Mouse (Mus musculus) midbrain, embryonic 15.5 days (tissue): ENCODE measurements around the gene AB124611. TPM values are rescaled to one million over a fixed set of nuclear protein-coding genes. Genes with fewer than 3 reads are reported as not detected.
"Not testable (repeated sequence)": the region's sequence is repeated elsewhere in the genome, so short reads cannot be mapped to it uniquely, and the experiment has no call there.

Experiments used
- ATAC-seq: fragments of 200-750 bp; cut with Nextera tagmentation; replicated peaks from 2 replicates; pipeline ENCODE4 v1.8.0; 2017; ENCODE audit warnings: moderate TSS enrichment
- H3K27ac ChIP-seq: fragments of 300-500 bp; sonication (generic); 2 replicates; pipeline ENCODE4 v1.5.1; 2015; ENCODE audit warnings: mild to moderate bottlenecking, inconsistent platforms
- H3K27me3 ChIP-seq: fragments of 300-500 bp; sonication (generic); replicated peaks from 2 replicates; pipeline ENCODE4 v1.6.1; 2015; ENCODE audit warnings: inconsistent platforms
- H3K36me3 ChIP-seq: fragments of 300-500 bp; sonication (generic); replicated peaks from 2 replicates; pipeline ENCODE4 v1.6.1; 2015; ENCODE audit warnings: inconsistent platforms
- H3K4me1 ChIP-seq: fragments of 300-500 bp; sonication (generic); 2 replicates; pipeline ENCODE4 v1.6.1; 2015; ENCODE audit warnings: inconsistent platforms
- H3K4me2 ChIP-seq: fragments of 300-500 bp; sonication (generic); 2 replicates; pipeline ENCODE4 v1.6.1; 2015; ENCODE audit warnings: inconsistent platforms, mild to moderate bottlenecking, moderate library complexity
- H3K4me3 ChIP-seq: fragments of 300-500 bp; sonication (generic); 2 replicates; pipeline ENCODE4 v1.5.1; 2015; ENCODE audit warnings: mild to moderate bottlenecking, inconsistent platforms
- H3K9ac ChIP-seq: fragments of 300-500 bp; sonication (generic); 2 replicates; pipeline ENCODE4 v1.6.1; 2015; ENCODE audit warnings: mild to moderate bottlenecking, inconsistent platforms
- H3K9me3 ChIP-seq: fragments of 300-500 bp; sonication (generic); 2 replicates; pipeline ENCODE4 v1.6.1; 2016; ENCODE audit warnings: inconsistent platforms
- WGBS: fragments of 180-500 bp; shearing (Covaris S2); methylation state at CpG from one replicate; pipeline ENCODE4 v1.1.7; 2015; ENCODE audit warnings: mixed read lengths; 5-methylcytosine and 5-hydroxymethylcytosine counted together
- polyA plus RNA-seq: library from polyadenylated mRNA; unstranded; fragments of >200 nt; fragmentation: Nextera tagmentation; extraction: Ambion mirVana; gene quantifications from 2 replicates; pipeline ENCODE4 v1.2.1, GENCODE M21; 2015

The AB124611 gene
- polyA plus RNA-seq, 1 experiment from 2014 or later, result 1.9 TPM

DNA sequence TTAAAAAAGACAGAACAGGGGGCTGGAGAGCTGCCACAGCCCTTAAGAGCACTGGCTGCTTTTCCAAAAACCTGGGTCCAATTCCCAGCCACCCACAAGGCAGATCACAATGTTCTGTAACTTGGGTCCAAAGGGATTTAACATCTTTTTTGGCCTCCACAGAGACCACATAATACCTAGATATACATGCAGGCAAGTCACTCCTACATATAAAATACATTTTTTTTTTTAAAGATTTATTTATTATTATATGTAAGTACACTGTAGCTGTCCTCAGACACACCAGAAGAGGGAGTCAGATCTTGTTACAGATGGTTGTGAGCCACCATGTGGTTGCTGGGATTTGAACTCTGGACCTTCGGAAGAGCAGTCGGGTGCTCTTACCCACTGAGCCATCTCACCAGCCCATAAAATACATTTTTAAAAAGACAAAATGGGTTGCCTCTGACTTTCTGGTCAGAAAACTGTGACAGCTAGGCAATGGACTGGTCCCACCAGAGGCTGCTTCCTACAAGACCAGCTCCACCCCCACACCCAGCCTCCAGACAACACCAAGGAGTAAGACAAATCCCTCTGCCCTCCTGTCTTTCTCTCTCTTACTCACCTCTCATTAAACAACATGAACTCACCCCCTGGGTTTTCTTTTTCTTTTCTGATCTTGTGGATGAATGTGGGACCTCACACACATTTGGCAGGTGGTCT is 1.3 kb downstream of the AB124611 start:
- Histone ChIP-seq H3K9me3 (no peaks in the 10 kb centered on the region), H3K36me3 (no peaks in the 10 kb centered on the region), H3K4me2 (no peak overlapping the region), H3K27me3 (no peaks in the 10 kb centered on the region), H3K4me3 (no peak overlapping the region), H3K9ac (no peak overlapping the region), H3K4me1 (no peaks in the 10 kb centered on the region), H3K27ac (no peak overlapping the region)
- no peak for ATAC-seq
- 94% methylated on average over 2 of the region's 2 CpGs for WGBS

DNA sequence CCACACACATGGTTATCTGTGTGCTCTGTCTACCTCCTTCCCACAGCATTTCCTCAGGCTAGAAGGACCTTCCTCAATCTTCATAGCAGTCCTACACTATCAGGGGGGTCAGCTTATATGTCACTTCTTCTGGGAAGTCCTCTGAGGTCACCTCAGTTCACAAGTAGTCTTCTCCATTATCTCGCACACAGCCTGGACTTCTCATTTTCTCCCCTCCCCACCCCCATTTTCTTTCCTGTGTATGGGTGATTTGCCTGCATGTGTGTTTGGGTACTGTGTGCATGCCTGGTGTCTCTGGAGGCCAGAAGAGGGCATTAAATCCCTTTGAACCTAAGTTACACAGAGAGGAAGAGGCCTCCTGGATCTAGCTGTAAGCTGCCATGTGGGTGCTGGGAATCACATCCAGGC is 1.9 kb downstream of the AB124611 start:
- no peaks in the 10 kb centered on the region for H3K9me3 ChIP-seq
- no peak for ATAC-seq
- H3K4me3 ChIP-seq, result no peak overlapping the region
- 81% methylated on average over 1 of the region's 1 CpGs for WGBS
- H3K4me1 ChIP-seq, result no peaks in the 10 kb centered on the region
- no peak overlapping the region for H3K9ac ChIP-seq
- no peak overlapping the region for H3K4me2 ChIP-seq
- no peaks in the 10 kb centered on the region for H3K36me3 ChIP-seq
- H3K27ac ChIP-seq, result no peak overlapping the region
- H3K27me3 ChIP-seq, result no peaks in the 10 kb centered on the region

DNA sequence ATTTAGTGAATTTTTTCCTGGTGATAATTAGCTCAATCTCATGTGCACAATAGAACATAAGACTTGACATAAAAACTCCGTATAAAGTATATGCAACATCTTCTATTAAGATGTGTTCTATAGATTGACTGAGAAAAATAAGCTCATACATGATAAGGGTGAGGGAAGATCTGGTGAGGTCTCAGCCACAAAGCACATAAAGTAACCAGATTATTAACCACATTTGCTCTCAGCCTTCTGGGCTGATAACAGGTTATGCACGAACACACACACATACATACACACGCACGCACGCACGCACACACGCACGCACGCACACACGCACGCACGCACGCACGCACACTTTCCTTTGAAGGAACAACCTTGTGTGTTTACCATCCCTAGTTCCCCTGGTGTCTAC is 10.5 kb downstream of the AB124611 start:
- no peaks in the 10 kb centered on the region for H3K27me3 ChIP-seq
- no peak overlapping the region for H3K9ac ChIP-seq
- H3K4me2 ChIP-seq, result no peak overlapping the region
- H3K9me3 ChIP-seq, result no peaks in the 10 kb centered on the region
- no peaks in the 10 kb centered on the region for H3K4me1 ChIP-seq
- H3K36me3 ChIP-seq, result no peaks in the 10 kb centered on the region
- H3K4me3 ChIP-seq, result no peak overlapping the region
- WGBS, result 95% methylated on average over 14 of the region's 14 CpGs
- ATAC-seq, result no peak
- no peak overlapping the region for H3K27ac ChIP-seq

DNA sequence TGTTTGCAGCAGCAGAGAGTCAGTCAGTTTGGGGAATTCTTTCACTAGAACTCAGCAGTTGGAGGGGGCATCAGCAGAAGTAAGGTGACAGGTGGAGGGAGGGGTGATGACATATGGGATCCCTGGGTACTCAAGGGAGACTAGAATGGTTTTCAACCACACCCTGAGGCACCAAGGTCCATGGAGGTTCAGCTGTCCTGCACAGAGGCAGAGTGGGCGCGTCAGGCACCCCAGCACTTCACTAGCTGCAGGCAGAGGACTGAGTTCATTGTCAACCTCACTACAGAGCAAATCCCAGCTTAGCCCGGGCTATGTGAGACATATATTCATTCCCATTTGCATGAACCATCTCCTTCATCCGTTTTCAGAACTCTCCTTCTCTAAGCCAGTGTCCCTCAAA is 11.0 kb downstream of the AB124611 start:
- Histone ChIP-seq H3K4me1 (no peaks in the 10 kb centered on the region), H3K9ac (no peak overlapping the region), H3K4me3 (no peak overlapping the region), H3K36me3 (no peaks in the 10 kb centered on the region), H3K4me2 (no peak overlapping the region), H3K9me3 (no peaks in the 10 kb centered on the region), H3K27me3 (no peaks in the 10 kb centered on the region), H3K27ac (no peak overlapping the region)
- no peak for ATAC-seq
- 69% methylated on average over 4 of the region's 4 CpGs for WGBS

DNA sequence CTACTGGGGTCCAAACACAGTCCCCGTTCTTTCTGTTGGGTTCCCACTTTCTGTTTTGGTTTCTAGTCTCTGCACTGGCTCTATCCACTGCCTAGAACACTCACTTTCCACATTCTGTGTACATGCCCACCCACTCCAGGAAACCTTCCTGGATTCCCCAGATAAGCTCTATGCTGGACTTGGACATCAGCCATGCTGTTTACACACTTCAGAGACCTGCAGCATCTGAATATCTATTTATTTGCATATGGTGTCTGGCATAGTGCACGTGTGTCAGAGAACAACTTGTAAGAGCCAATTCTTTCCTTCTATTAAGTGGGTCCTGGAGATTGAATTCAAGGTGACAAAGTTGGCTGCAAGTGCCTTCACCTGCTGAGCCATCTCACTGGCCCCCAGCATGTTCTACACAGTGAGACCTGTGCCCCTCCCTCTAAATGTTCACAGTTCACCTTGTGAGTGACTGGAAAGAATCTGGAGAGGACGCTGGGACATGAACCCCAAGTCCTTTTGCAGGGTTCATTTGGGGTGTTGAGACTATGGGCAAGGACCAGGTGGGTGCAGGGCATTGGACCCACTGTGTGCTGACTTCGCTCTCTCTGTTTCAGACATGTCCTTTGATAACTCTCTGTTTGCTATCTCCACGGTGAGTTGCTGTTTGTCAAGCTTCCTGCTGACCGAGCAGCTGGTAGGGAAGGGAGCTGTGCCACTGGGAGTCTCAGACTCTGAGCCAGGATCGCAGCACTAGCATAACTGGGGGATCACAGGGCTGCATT is 14.2 kb downstream of the AB124611 start:
- Histone ChIP-seq H3K27me3 (no peaks in the 10 kb centered on the region), H3K36me3 (no peaks in the 10 kb centered on the region), H3K9ac (no peak overlapping the region), H3K4me3 (no peak overlapping the region), H3K27ac (no peak overlapping the region), H3K9me3 (no peaks in the 10 kb centered on the region), H3K4me2 (no peak overlapping the region), H3K4me1 (peaks cover 2% of the 10 kb centered on the region; the same call in 1 of the 2 replicates)
- no peak for ATAC-seq
- WGBS, result 80% methylated on average over 7 of the region's 7 CpGs

DNA sequence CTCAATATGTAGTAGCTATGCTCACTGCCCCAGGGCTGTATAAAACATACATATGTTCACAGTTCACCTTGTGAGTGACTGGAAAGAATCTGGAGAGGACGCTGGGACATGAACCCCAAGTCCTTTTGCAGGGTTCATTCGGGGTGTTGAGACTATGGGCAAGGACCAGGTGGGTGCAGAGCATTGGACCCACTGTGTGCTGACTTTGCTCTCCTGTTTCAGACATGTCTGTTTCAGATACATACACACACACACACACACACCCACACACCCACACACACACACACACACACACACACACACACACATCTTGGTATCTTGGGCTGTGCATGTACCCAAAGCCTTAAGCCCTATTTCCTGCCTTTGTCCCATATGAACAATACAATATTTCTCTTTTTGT is 16.0 kb downstream of the AB124611 start:
- not testable (repeated sequence) for H3K9ac ChIP-seq, H3K36me3 ChIP-seq, H3K9me3 ChIP-seq, H3K4me3 ChIP-seq, ATAC-seq, H3K4me2 ChIP-seq, H3K27me3 ChIP-seq, H3K4me1 ChIP-seq, H3K27ac ChIP-seq
- 90% methylated on average over 2 of the region's 2 CpGs for WGBS

DNA sequence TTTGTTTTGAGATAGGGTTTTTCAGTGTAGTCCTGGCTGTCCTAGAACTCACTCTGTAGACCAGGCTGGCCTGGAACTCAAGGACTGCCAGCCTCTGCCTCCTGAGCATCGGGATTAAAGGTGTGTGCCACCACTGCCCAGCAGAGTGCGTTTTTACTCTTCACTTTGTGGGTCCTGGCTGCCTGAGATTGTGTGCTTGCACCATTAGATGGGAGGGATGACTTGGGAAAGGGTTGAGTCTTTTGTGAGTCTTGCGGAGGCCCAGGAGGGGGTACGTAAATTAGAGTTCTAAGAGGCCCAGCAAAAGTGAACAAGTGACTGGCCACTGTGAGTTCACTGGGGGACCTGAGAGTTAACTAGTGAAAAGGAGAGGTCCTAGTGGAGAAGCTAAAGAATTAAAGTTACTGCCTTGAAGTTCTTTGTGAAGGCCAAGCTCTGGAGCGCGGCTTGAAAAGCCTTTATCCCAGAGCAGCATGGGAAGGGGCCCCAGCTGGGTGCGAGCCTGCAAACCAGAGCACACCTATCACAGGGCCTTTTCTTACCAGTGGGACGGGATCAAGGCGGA is 19.5 kb downstream of the AB124611 start:
- peak; percentile 63; the same call in 1 of the 2 replicates for ATAC-seq
- peak overlapping the region; percentile 98 for H3K9ac ChIP-seq
- no peaks in the 10 kb centered on the region for H3K9me3 ChIP-seq
- H3K4me3 ChIP-seq, result peak overlapping the region; percentile 92
- H3K4me2 ChIP-seq, result peak overlapping the region; percentile 52
- H3K4me1 ChIP-seq, result peaks cover 28% of the 10 kb centered on the region
- H3K27me3 ChIP-seq, result no peaks in the 10 kb centered on the region
- no peaks in the 10 kb centered on the region for H3K36me3 ChIP-seq
- peak overlapping the region; percentile 98 for H3K27ac ChIP-seq
- 2% methylated on average over 9 of the region's 9 CpGs for WGBS

DNA sequence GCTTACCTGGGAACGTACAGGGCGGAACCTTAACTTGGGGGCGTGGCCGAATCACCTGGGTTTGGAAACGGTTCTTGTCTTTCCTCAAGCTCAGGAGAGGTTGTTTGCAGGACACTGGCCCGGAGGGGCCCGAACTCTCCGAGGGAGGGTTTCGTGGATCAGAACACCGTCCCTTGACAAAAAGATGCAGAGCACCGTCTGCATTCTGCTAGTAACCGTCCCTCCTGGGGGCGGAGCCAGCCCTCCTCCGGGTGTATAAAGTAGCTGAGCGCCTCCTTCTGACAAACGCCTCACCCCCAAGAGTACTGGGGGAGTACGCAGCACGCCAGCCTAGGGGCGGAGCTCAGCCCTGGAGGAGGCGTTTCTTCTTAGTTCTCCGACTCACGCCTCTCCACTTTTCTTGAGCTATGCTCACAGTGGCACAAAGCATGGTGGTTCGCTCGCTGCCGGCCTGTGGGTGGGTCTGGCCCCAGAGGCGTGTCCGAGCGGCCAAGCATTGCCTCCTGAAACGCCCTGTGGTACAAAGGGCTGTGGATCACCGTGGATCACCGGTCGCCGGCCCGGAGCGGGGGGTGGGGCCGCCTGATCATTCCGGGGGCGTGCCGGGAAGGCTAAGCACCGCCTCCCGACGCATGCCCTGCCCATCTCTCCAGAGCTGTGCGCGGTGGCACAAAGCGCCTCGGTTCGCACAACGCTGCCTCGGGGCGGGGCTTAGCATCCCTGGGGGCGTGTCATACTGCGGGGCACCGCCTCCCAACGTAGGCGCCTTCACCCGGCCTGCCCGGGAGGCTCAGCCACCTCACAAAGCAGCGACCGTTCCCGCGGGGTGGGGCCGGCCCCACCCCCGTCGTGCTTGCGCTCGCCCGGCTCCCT is 20.2 kb downstream of the AB124611 start:
- under 1% methylated on average over 67 of the region's 67 CpGs for WGBS
- no peaks in the 10 kb centered on the region for H3K27me3 ChIP-seq
- H3K4me3 ChIP-seq, result peak overlapping the region; percentile 92
- peak; percentile 95 for ATAC-seq
- H3K9me3 ChIP-seq, result no peaks in the 10 kb centered on the region
- peak overlapping the region; percentile 52 for H3K4me2 ChIP-seq
- H3K36me3 ChIP-seq, result no peaks in the 10 kb centered on the region
- peak overlapping the region; percentile 98 for H3K9ac ChIP-seq
- H3K27ac ChIP-seq, result peak overlapping the region; percentile 98
- peaks cover 28% of the 10 kb centered on the region for H3K4me1 ChIP-seq

DNA sequence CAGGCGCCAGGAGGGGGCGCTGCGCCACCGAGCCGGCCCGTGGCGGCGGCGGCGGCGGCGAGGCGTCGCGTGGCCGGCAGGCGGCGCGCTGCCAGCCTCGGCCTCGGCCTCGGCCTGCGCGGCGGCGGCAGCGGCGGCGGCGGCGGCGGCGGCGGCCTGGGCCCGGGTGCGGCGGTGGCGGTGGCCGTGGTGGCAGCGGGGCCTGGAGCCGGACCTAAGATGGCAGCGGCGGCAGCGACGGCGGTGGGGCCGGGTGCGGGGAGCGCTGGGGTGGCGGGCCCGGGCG is 20.8 kb downstream of the AB124611 start, which contains the start of gene Carm1:
Gene Carm1 (plus strand): TSS at position 106 of the 286 bp plus-strand sequence.
- Histone ChIP-seq H3K9ac (peak within 1 kb of the TSS; percentile 98), H3K9me3 (no peaks in the 10 kb centered on the region), H3K36me3 (no peaks in the 10 kb centered on the region), H3K4me1 (peaks cover 28% of the 10 kb centered on the region), H3K4me2 (peak within 1 kb of the TSS; percentile 52), H3K27me3 (no peaks in the 10 kb centered on the region), H3K27ac (peak within 1 kb of the TSS; percentile 98), H3K4me3 (peak within 1 kb of the TSS; percentile 92)
- ATAC-seq, result no peak; the same call in 1 of the 2 replicates
- 0% methylated on average over 8 of the region's 52 CpGs for WGBS

DNA sequence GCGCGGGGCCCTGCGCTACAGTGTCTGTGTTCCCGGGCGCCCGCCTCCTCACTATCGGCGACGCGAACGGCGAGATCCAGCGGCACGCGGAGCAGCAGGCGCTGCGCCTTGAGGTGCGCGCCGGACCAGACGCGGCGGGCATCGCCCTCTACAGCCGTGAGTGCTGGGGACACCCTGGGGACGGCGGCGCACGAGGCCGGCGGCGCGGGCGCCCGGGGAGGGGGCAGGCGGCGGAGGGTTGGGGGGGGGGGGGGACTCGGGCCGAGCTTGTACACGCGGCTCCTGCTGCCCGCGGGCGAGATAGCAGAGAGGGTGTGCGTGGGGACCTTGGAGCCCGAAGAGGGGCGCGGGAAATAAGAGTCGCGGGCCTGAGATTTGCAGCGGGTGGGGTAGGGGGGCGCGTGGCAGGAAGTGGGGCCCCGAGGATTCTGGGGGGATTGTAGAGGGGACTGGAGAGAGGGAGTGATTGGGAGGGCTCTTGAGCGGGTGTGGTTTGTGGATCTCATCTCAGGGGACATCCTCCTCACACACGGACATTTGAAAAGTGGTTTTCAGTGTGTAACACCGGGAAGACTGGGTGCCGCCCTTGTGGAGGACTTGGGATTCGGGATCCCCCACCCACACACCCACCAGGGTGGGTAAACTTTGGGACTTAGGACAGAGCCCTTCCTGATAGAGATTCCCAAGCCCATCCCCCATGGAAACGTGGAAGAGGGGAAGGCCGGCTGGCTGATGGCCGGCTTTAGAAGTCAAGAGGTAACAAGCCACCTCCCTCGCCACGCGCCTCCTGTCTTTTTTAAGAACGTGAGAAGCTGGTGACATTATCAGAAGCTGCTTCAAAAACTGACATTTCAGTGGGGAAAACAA is 21.3 kb downstream of the AB124611 start:
- Histone ChIP-seq H3K4me2 (peak overlapping the region; percentile 52), H3K9ac (peak overlapping the region; percentile 98), H3K27me3 (no peaks in the 10 kb centered on the region), H3K9me3 (no peaks in the 10 kb centered on the region), H3K4me3 (peak overlapping the region; percentile 92), H3K4me1 (peaks cover 28% of the 10 kb centered on the region), H3K27ac (peak overlapping the region; percentile 98), H3K36me3 (no peaks in the 10 kb centered on the region)
- ATAC-seq, result peak; percentile 53
- under 1% methylated on average over 42 of the region's 66 CpGs for WGBS

DNA sequence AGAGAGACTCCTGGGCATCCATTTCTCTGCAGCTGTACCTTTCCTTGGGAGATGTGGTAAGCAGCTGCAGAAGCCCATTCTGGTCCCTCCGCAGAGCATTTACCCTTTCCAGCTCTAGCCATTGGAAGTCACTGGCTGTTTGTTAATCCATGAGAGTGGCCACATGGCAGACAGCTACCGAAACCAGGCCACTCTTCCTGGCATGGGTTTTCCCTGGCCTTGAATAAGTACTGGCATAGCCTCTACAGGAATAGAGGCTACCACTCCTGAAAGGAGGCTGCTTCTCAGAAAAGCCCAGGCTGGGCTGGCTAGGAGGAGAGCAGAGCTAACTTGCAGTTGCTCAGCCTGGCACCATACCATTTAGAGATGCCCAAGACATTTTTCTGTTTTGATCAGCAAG is 25.1 kb downstream of the AB124611 start:
- no peak for ATAC-seq
- Histone ChIP-seq H3K4me1 (peaks cover 20% of the 10 kb centered on the region), H3K27ac (no peak overlapping the region), H3K4me3 (no peak overlapping the region), H3K4me2 (no peak overlapping the region), H3K36me3 (no peaks in the 10 kb centered on the region), H3K9ac (no peak overlapping the region), H3K9me3 (no peaks in the 10 kb centered on the region), H3K27me3 (no peaks in the 10 kb centered on the region)
- WGBS, result 93% methylated on average over 2 of the region's 2 CpGs
